Mouse (Mus musculus) frontal cortex, postnatal 14 days (tissue): ENCODE data around the gene Spen.

Experiments
- DNase-seq, 2 experiments: peaks; one replicate each; pipeline ENCODE4 v3.0.0; 2022; ENCODE audit warnings: low spot score in 2 of 2

The Spen gene

DNA sequence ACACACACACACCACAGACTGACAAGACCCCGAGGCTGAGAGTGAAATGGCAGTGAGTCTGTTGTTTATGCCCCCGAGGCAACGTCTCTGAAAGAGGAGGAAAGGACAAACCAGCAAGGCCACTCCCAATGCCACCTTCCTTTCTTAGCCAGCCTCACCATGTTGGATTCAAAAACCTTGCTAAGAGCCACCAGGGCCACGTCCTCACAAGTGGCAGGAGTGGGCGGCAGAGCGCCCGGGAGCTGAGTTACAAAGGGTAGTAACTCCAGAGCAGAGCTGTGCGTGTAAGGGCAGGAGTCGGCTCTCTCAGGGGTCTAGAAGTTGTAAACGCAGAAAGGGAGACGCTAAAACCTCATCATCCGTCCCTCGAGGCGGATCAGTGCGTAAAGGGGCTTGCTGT, 7.4 kb downstream of the Spen start:
- no peak for DNase-seq

DNA sequence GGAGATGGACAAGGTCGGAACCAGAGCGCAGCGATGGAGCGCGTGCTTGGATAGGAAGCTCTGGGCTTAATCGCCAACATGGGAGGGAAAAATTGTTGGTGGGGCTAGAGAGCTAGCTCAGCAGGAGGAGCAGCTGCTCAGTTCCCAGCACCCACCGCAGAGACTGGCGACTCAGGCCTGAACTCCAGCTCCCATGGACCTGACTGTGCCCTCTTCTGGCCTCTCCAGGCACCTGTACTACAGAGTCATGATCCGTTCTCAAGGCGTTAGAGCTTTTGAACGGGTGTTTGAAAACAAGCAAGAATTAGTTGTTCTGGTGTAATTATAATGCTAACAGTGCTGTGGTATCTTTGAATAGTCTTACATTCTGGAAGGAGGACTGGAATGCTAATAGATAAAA, 9.5 kb downstream of the Spen start:
- no peak for DNase-seq

DNA sequence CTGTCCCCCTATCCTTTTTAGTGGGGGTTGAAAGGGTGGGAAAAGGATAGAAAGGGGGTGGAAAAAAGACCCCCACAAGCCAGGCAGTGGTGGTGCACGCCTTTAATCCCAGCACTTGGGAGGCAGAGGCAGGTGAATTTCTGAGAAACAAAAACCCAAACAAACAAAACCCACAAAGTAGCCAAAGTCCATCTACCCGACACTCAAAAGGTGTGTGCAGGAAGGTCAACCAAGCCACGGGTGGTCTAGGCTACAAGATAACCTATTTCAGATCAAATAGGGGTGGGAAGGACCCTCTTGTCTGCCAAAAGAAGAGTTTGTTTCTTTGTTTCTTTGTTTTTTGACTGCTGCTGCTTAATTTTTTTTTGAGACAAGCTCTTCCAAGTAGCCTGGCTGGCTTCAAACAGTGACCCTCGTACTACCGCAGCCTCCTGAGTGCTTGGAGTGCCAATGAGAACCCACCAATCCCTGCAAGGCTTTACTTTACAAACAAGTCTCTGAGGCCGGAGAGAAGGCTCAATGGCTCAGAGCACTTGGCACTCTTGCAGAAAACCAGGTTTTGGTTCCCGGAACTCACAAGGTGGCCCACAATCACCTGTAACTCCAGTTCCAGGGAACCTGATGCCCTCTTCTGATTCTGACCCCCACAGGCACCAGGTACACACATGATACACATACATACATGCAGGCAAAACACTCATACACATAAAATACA, 11.3 kb downstream of the Spen start:
- no peak for DNase-seq

DNA sequence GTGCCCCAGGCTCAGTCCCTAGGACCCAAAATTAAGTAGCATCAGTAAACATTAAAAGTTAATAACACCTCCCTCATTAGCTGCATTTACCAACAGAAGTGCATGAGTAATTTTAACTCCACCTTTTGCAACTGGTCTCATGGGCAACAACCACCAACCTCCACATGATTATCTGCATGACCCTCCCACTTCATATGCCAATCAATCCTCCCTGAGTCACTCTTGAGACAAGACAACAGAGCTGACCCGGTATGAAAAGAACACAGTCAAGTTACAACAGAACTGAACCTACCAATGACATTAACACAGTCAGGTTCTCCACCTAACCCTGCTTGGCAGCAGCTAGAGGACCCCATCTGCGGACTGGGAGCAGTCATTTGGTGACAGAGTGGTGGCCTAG, 12.5 kb downstream of the Spen start:
- DNase-seq = no peak

DNA sequence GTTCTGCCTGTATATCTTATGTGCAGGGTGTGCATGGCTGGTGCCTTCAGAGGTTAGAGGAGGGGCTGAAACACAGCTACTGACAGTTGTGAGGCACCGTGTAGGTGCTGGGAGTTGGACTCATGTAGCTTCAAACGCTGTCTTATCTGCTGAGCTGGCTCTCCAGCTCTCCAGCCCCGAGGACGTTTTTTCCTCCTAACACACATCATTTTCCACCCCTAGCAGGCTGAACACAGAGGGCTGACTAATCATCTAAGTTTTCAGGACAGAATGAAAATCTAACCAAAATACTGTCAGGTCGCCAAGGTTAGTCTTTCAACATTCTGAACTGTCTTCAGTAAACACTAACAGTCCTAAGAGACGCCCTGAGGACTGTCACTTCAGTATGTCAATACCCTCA, 13.7 kb downstream of the Spen start:
- DNase-seq = no peak

DNA sequence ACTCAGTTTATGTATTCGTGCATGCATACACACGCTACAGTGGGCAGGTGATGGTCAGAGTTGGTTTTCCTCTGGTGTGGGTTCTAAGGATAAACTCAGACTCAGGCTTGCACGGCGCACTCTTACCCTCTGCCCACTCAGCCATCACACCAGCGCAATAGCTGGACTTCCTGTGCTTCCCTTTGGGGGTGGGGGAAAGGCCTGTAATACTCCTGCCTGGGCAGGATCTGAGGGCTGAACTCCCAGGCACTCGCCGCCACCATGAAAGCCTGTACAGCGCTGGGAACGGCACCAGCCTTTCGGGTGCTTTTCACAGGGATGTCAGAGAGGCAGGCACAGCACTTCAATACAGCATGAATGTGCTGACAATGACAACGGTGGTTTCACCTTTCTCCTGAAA, 15.3 kb downstream of the Spen start:
- no peak for DNase-seq

DNA sequence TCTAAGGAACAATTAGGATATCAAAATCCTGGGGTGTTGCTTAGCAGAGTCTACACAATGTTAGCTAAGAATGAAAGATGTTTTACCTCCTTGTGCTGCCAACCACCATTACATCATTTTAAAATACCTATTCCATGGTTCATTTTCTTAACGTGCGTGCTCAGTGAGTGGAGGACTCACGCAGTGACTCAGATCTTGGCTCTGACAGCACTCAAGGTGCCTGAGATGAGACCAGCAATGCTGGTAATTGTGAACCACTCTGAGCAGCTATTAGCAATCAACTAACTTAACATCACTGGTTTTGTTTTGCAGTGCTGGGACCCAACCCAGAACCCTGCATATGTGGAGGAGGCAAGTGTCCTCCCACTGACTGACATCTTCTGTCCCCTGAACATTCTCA, 20.0 kb downstream of the Spen start:
- DNase-seq = no peak

DNA sequence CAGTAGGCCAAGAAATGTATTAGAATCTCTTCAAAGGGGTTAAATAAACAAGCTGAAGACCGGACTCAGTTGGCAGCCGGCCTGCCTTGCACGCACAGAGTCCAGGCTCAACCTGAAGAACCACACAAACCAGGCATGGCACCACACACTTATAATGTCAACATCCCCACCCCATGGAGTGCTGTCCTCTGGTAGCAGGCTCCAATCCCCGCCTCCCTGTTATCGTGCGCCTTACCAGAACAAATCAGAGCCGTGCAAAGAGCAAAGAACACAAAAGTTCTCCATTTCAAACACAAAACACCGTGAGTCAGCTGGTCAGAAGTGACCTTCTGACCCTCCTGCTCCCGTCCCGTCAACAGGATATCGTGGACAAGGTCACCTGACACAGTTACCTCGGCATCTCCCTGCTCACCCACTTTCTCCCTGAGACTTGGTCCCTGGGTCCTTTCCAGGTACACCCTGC, 24.2 kb downstream of the Spen start:
- DNase-seq = no peak

DNA sequence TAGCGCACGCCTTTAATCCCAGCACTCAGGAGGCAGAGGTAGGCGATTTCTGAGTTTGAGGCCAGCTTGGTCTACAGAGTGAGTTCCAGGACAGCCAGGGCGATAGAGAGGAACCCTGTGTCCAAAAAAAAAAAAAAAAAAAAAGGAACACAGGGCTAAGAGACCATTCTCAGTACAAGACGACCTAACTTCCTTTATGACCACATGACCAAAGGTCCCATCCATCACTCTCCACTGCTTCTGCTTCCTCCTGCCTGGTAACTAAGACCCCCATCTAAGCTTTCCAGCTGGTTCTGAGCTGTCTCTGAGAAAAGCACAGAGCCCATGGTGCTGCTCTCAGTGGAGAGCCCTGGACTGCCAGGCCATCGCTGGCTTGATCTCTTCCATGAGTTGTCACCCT, 26.3 kb downstream of the Spen start:
- DNase-seq = no peak

DNA sequence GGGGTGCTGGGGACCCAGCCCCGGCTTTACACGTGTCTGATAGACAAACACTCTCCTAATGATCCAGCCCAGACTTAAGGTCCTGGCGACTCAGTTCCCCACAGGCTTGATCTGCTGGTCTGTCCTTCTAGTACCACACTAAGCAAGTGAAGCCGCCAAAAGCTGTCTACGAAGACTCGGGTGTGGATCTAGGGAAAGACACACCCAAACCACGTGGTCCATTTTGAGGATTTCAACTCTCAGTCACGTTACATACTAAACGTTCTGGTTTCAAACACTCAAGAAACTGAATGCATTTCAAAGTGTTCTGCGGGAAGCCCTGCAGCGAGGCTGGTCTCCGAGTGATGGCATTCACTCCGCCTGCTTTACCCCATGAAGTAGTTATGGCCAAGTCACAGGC, 27.9 kb downstream of the Spen start:
- no peak for DNase-seq

DNA sequence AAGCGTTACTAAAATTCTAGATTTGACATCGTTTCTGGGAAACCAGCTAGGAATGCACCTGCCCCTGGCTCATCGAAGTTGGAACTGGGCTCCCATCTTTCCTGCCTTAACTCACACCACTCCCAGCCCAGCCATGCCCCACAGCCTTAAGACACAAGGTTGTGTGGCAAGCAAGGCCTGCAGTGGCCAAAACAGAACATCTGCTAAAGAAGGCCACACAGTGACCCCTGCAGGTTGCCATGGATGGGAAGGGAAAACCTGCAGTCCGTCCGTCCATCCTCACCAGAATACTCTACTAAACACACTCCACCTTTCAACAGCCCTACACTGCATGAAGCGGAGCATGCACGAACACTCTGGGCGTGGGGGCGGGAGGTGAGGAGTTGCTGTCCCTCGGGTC, 31.5 kb downstream of the Spen start:
- DNase-seq = no peak

DNA sequence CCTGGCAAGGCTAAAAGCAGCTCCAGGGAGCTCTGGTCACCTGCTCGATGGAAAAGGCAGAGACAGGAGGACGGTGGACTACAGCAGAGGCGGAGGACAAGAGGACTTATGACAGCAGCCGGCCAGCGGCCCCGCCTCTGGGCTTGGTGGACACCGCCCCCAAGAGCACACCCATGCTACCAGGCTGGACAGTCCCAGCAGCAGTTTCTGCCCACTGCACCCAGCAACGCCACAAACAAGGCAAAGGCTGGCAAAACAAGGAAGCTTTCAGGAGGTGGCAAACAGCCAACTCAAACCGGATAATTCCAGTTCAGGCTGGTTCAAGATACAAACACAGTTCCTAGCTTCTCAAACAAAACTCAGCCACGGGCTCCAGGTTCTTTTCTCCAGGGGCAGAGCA, 32.0 kb downstream of the Spen start:
- DNase-seq = peak; percentile 63 to 76

DNA sequence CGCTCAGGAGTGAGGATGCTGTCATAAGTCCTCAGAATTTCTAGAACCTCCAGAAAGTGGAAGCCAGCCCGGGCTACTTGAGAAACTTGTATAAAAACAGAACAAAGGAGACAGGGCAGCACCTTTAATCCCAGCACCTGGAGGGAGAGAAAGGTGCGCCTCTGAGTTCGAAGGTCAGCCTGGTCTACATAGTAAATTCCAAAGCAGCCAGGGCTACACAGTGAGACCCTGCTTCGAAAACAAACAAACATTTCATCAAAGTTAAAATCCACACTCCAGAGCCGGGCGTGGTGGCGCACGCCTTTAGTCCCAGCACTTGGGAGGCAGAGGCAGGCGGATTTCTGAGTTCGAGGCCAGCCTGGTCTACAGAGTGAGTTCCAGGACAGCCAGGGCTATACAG, 32.6 kb downstream of the Spen start:
- no peak for DNase-seq

DNA sequence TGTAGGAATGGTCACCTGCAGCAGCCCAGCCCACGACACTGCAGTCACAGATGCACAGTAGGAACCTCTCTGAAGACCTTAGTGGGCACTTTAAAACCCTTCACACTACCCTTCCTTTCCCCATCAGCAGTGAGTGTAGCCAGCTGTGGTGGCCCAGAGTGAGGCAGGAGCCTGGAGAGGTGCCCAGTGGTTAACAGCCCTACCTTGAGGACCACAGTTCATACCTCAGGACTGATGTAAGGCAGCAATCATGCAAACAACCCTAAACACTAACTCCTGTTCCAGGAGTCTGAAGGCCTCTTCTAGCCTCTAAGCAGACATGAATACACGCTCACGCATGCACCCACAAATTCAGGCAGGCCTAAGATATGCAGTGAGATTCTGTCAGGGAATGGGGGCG, 33.9 kb downstream of the Spen start:
- no peak for DNase-seq

DNA sequence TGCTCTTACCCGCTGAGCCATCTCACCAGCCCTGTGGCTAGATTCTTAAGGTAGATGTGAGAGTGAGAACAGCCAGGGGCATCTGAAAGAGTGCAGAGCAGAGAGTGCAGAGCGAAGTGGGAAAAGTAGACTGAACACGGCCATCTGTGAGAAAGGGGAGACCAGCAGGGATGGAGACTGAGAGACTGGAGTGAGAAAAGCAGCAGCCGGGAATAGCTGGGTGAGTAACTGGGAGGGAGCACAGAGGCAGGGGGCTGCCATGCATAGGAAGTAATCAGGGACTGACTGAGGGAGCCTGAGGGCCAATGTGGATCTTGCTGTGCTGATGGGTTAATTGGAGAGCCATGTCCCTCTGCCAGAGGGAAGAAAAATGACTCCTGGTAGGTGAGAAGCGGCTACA, 35.7 kb downstream of the Spen start:
- DNase-seq = no peak

DNA sequence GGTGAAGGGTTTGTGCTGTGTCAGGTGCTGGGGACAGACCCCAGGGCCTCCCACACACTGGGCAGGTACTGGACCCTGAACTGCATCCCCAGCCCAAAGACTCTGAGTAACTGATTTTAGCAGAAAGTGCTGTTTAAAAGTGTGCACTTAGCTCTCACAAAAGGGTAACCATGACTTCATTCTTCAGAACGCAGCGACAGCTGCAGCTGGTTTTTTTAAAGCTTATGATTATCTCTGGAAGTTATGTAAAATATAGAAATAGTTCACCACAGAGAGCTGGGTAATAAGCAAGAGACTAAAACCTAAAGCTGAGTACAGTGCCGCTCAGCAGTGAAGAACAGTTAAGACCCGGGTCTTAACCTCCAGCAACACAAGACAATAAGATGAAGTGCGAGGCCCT, 37.3 kb downstream of the Spen start:
- DNase-seq = no peak

DNA sequence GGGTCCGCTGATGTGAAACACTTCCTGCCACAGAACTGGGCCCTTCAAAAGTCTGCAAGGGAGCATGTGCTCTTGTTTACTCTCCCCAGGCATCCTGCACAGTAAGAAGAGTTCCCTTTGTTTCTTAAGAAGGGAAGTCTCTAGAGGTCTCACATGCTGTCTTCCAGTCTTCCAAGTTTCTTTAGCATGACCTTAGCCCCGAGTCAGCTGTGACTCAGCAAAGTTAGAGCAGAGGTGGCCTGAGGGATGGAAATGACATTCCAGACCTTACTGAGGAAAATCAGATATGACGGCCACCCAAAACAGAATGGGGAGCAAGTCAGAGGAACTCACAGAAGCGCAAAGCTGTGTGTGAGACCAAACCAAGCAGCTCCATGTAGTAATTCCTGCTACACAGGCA, 37.8 kb downstream of the Spen start:
- no peak for DNase-seq

DNA sequence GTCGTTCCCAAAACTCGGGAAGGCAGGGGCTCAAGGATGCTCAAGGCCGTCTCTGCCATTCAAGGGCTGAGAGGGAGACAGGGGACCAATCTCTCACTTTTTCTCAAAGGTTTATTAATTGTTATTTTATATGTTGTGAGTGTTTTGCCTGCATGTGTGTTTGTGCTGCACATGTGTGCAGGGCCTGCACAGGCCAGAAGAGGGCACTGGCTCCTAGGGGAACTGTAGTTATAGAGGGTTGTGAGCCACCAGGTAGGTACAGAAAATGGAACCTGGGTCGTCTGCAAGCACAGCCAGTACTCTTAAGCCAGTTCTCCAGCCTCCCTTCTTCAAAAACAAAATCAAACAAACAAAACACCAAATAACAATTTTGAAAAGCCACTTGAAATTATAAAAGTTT, 49.7 kb downstream of the Spen start:
- no peak for DNase-seq

DNA sequence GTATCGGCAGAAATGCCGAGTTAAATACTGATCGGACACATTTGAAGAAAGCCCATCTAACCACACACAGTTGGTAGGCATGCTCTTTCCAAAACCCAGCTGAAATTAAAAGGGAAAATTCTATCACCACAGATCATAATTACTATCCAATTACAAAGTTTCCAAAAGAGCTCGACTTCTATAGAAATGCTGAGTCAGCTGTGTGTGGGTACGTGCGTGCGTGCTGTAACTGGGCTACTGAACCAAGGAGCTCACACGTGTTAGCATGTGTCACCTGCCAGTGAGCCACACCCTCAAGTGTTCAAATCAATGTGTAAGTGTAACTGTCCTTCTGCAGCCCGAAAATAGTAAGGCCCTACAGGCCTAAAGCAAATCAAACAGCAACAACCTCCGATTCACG, 50.8 kb downstream of the Spen start:
- DNase-seq = no peak

DNA sequence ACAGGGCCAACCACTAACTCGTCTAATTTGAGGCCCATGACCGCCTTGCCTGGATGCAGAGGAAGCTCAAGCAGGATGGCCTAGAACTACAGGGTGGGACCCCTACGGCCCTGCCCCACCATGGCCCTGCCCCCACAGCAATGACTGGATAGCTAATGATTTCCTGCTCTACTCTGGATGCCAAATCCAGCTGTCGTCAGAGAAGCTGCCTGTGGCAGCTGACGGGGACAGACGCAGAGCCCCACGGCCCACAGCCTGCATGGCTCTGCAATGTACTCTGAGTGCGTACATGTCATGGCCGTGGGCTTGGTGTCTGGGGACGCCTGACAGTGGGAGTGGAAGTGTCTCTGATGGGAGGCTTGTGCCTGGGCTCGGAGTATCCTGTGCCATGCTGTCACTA, 54.3 kb downstream of the Spen start:
- no peak for DNase-seq

DNA sequence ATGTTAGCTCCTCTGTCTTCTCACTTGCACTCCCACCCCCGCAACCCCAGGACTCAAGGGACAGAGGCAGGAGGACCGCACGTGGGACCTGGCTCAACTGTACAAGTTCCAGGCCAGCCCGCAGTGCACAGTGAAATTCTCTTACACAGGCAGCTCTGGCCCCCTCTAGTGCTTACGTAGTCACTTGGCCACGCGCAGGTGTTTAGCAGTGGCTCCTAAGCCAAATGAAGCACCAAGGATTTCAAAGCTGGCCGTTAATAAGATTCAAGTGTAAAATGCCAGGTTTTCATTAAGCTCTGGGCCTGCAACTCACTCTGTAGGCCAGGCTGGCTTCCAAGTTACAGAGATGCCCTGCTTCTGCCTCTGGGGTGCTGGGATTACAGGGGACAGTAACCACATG, 59.0 kb downstream of the Spen start:
- DNase-seq = no peak

DNA sequence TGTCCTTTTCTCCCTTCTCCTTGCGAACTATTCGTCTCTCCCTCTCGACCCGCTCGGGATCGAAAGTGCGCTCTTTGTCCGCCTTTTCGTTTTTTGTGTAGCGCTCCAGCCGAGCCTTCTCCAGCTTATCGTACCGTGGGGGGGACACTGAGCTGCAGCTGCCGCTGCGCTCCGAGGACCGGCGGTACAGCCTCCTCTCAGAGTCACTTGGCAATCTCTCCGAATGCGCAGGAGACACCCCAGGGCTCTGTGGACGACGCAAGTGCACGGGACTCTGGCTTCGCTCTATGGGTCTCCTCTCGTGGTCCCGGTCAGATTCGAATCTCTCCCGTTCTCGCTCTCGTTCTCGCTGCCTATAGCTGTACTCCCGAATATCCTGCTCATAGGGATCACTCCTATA, 59.6 kb downstream of the Spen start:
- no peak for DNase-seq

DNA sequence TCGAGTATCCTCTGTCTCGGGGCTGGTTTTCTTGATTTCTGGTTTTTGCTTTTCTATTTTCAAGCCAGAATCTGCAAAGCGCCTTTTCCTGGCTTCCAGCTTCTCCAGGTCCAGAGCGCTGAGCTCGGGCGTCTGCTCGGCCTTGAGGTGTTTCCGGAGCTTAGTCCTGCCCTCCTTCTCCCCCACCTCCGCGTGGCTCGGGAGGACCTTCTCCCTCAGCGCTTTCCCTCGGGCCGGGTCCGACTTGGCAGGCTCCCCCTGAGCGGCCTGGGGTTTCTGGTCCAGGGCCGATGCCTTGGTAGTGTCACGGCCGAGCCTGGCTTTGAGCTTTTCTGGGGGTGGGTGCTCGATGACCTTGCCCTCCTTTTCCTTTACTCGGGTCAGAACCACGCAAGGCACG, 60.2 kb downstream of the Spen start:
- no peak for DNase-seq

DNA sequence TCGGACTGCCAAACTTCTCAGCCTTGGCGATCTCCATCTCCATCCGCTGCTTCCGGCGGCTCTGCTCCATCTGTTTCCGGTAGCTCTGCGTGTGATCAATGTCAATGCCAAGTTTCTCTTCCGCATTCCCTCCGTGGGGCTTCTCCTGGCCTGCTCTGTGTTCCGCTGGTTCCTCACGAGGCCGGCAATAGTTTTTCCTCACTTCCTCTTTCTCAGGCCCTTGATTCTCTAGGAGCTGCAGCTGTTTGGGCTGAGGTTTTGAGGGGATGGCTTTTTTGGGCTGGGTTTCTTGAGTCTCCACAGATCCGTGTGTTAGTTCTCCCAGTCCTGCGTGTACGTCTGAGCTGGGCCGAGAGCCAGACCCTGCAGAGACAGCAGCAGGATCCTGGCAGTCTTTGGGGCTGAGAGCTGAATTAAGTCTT, 60.7 kb downstream of the Spen start:
- DNase-seq = peak; percentile 53 to 62
